Mouse (Mus musculus) neural tube, embryonic 14.5 days (tissue): ENCODE measurements at regions not wholly inside any gene's neighbourhood (a gene's known extent, or its start where the extent isn't known, plus 50 kb on each side); places are given as distances from the start of the nearest gene placed in this dataset.
A peak's percentile ranks its signal among the peaks of the same experiment; 100 is the strongest.

Experiments used
- ATAC-seq: fragments of 200-750 bp; cut with Nextera tagmentation; 2 replicates; pipeline ENCODE4 v1.8.0; 2017; ENCODE audit warnings: low read depth, mild to moderate bottlenecking, moderate TSS enrichment, moderate library complexity
- H3K27ac ChIP-seq: fragments of 300-500 bp; sonication (generic); 2 replicates; pipeline ENCODE4 v1.5.1; 2014; ENCODE audit warnings: low read depth, mild to moderate bottlenecking, control low read depth, low read length, moderate library complexity, mixed read lengths
- H3K27me3 ChIP-seq: fragments of 300-500 bp; sonication (generic); 2 replicates; pipeline ENCODE4 v1.6.1; 2014; ENCODE audit warnings: low read length; ENCODE audit not compliant: control insufficient read depth, insufficient read depth
- H3K36me3 ChIP-seq: fragments of 300-500 bp; sonication (generic); 2 replicates; pipeline ENCODE4 v1.6.1; 2014; ENCODE audit warnings: low read length, mixed read lengths; ENCODE audit not compliant: control insufficient read depth, insufficient read depth
- H3K4me1 ChIP-seq: fragments of 300-500 bp; sonication (generic); 2 replicates; pipeline ENCODE4 v1.6.1; 2014; ENCODE audit warnings: low read length; ENCODE audit not compliant: control insufficient read depth, insufficient read depth
- H3K4me2 ChIP-seq: fragments of 300-500 bp; sonication (generic); 2 replicates; pipeline ENCODE4 v1.6.1; 2014; ENCODE audit warnings: mild to moderate bottlenecking, low read depth, low read length, control low read depth
- H3K4me3 ChIP-seq: fragments of 300-500 bp; sonication (generic); 2 replicates; pipeline ENCODE4 v1.5.1; 2014; ENCODE audit warnings: low read depth, low read length, control low read depth, mixed read lengths
- H3K9ac ChIP-seq: fragments of 300-500 bp; sonication (generic); replicated peaks from 2 replicates; pipeline ENCODE4 v1.6.1; 2014; ENCODE audit warnings: low read depth, mild to moderate bottlenecking, control low read depth, low read length, mixed read lengths
- H3K9me3 ChIP-seq: fragments of 300-500 bp; sonication (generic); 2 replicates; pipeline ENCODE4 v1.6.1; 2016; ENCODE audit warnings: low read length; ENCODE audit not compliant: control insufficient read depth
- WGBS: fragments of 180-500 bp; shearing (Covaris S2); extraction: QIAGEN DNeasy Blood & Tissue Kit; methylation state at CpG from one replicate; pipeline ENCODE4 v1.1.7; 2014; 5-methylcytosine and 5-hydroxymethylcytosine counted together

GRCm38 (mm10) chr10:100685748-100686147 is 95.5 kb downstream of the 1700017N19Rik start:
- WGBS, result 9% methylated on average over 3 of the region's 3 CpGs
- Histone ChIP-seq H3K9me3 (no peaks in the 10 kb centered on the region), H3K4me2 (no peak overlapping the region), H3K9ac (no peak overlapping the region), H3K4me3 (no peak overlapping the region), H3K4me1 (no peaks in the 10 kb centered on the region), H3K27ac (no peak overlapping the region), H3K27me3 (no peaks in the 10 kb centered on the region), H3K36me3 (no peaks in the 10 kb centered on the region)
- ATAC-seq, result peak; percentile 84

DNA sequence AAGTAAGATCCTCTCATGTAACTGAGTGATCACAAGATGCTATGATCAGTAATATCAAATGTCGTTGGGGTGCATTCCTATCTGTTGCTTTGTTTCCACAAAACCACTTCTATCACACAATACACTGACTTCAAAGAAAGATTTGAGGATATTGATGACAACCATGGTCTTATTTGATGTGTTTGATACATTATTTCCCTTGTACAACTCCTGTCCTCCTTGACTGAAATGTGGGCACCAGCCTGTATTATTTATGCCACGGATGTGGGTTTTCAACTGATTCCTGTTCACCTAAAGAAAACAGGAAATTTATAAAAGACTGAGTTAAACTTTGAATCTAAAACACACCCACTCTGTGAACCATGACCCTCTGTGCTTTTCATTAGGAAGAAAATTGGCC is 105.7 kb downstream of the 1700017N19Rik start:
- Histone ChIP-seq H3K9me3 (no peaks in the 10 kb centered on the region), H3K27ac (no peak overlapping the region), H3K36me3 (no peaks in the 10 kb centered on the region), H3K9ac (no peak overlapping the region), H3K4me1 (no peaks in the 10 kb centered on the region), H3K4me2 (no peak overlapping the region), H3K4me3 (no peak overlapping the region), H3K27me3 (no peaks in the 10 kb centered on the region)
- 90% methylated on average over 2 of the region's 2 CpGs for WGBS
- ATAC-seq, result no peak

DNA sequence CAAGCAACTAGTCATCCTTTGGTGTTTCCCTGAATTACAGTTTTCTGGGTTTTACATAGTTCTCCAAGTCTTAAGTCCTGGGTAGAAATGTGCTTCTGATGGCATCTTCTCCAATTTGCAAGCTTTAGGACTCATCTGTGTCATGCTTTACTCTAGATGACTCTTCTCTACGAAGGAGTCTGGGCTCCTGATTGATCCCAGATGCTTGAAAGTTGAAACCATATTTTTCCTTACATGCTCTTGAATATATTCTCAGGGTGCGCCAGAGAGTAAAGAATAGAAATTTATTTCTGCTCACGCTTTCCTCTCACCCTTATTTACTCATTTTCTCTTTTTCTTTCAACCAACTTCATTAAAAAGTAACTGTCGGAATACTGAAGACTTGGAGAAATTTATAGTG is 108.9 kb downstream of the 1700017N19Rik start:
- H3K9me3 ChIP-seq, result no peaks in the 10 kb centered on the region
- H3K9ac ChIP-seq, result no peak overlapping the region
- H3K36me3 ChIP-seq, result no peaks in the 10 kb centered on the region
- ATAC-seq, result no peak
- no peak overlapping the region for H3K27ac ChIP-seq
- no peak overlapping the region for H3K4me3 ChIP-seq
- H3K27me3 ChIP-seq, result no peaks in the 10 kb centered on the region
- H3K4me1 ChIP-seq, result no peaks in the 10 kb centered on the region
- 81% methylated on average over 4 of the region's 4 CpGs for WGBS
- no peak overlapping the region for H3K4me2 ChIP-seq

GRCm38 (mm10) chr10:100700281-100701205 is 110.3 kb downstream of the 1700017N19Rik start:
- no peaks in the 10 kb centered on the region for H3K36me3 ChIP-seq
- no peaks in the 10 kb centered on the region for H3K4me1 ChIP-seq
- 90% methylated on average over 10 of the region's 10 CpGs for WGBS
- H3K9me3 ChIP-seq, result no peaks in the 10 kb centered on the region
- no peak overlapping the region for H3K27ac ChIP-seq
- no peak overlapping the region for H3K4me3 ChIP-seq
- H3K27me3 ChIP-seq, result no peaks in the 10 kb centered on the region
- H3K4me2 ChIP-seq, result no peak overlapping the region
- ATAC-seq, result no peak
- no peak overlapping the region for H3K9ac ChIP-seq

DNA sequence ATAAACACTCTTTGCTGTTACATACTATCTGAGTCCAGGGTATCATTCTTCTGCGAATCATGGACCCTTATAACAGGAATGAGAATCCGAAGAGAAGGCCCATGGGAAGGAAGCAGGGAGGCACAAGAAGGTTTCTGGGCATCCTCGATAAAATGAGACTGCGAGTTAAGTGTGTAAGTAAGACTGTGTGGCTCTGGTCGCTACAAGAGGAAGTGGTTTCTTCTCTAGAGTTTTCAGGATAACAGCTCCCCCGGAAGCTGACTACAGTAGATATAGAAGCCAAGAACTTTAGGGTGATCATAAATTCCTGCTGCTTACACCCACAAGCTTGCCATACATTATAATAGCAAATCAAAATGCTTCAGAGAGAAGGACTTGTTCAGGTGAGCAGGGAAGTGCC is 111.7 kb downstream of the 1700017N19Rik start:
- Histone ChIP-seq H3K36me3 (no peaks in the 10 kb centered on the region), H3K4me3 (no peak overlapping the region), H3K4me2 (no peak overlapping the region), H3K9me3 (no peaks in the 10 kb centered on the region), H3K27ac (no peak overlapping the region), H3K4me1 (no peaks in the 10 kb centered on the region), H3K27me3 (no peaks in the 10 kb centered on the region), H3K9ac (no peak overlapping the region)
- no peak for ATAC-seq
- WGBS, result 92% methylated on average over 6 of the region's 6 CpGs

GRCm38 (mm10) chr10:100716084-100716667 is 125.9 kb downstream of the 1700017N19Rik start:
- no peaks in the 10 kb centered on the region for H3K27me3 ChIP-seq
- H3K4me1 ChIP-seq, result no peaks in the 10 kb centered on the region
- no peak overlapping the region for H3K4me2 ChIP-seq
- no peak overlapping the region for H3K9ac ChIP-seq
- no peaks in the 10 kb centered on the region for H3K9me3 ChIP-seq
- no peak overlapping the region for H3K27ac ChIP-seq
- no peaks in the 10 kb centered on the region for H3K36me3 ChIP-seq
- H3K4me3 ChIP-seq, result no peak overlapping the region
- 90% methylated on average over 7 of the region's 7 CpGs for WGBS
- no peak for ATAC-seq

DNA sequence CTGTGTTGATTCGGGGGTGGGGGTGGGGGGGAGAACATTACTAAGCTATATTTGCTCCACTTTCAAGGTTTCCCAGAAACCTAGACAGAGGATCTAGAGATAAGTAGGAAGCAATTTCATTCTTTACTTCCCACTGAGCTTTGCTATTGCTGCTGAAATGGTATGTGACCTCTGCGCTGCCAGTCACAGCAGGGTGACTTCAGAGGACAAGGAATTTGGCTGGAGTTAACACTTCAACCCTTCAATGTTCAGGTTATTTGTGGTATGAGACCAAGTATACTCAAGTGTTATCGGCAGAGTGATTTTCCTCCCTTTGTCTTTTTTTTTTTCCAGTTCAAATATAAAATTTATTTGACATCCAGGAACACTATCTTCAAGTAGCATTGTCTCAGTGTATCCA is 128.3 kb downstream of the 1700017N19Rik start:
- H3K4me3 ChIP-seq, result no peak overlapping the region
- no peak overlapping the region for H3K4me2 ChIP-seq
- no peak overlapping the region for H3K9ac ChIP-seq
- H3K9me3 ChIP-seq, result no peaks in the 10 kb centered on the region
- H3K4me1 ChIP-seq, result no peaks in the 10 kb centered on the region
- no peak for ATAC-seq
- H3K27me3 ChIP-seq, result no peaks in the 10 kb centered on the region
- no peak overlapping the region for H3K27ac ChIP-seq
- WGBS, result 33% methylated on average over 3 of the region's 3 CpGs
- H3K36me3 ChIP-seq, result no peaks in the 10 kb centered on the region

DNA sequence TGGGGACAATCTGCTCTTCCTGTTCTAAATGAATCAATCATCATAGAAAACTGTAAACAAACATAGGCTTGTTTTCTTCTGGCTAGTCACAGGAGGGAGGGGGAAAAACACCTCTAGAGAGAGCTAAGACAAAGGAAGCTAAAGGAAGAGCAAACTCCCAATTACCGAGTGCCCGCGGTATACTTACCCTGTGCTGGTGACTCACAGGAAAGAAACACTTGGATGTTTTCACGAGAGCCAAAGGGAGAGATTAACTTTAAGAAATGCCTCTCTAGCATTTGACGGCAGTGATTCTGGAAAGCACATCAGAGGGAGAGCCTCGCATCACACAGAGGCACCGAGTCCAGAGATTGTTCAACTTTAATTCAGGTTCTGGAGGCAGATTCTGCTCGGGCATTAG is 151.0 kb downstream of the 1700017N19Rik start:
- H3K9ac ChIP-seq, result no peak overlapping the region
- H3K4me2 ChIP-seq, result no peak overlapping the region
- H3K9me3 ChIP-seq, result no peaks in the 10 kb centered on the region
- no peak overlapping the region for H3K4me3 ChIP-seq
- WGBS, result 66% methylated on average over 8 of the region's 8 CpGs
- H3K27ac ChIP-seq, result no peak overlapping the region
- no peaks in the 10 kb centered on the region for H3K27me3 ChIP-seq
- no peak for ATAC-seq
- H3K36me3 ChIP-seq, result no peaks in the 10 kb centered on the region
- H3K4me1 ChIP-seq, result no peaks in the 10 kb centered on the region

DNA sequence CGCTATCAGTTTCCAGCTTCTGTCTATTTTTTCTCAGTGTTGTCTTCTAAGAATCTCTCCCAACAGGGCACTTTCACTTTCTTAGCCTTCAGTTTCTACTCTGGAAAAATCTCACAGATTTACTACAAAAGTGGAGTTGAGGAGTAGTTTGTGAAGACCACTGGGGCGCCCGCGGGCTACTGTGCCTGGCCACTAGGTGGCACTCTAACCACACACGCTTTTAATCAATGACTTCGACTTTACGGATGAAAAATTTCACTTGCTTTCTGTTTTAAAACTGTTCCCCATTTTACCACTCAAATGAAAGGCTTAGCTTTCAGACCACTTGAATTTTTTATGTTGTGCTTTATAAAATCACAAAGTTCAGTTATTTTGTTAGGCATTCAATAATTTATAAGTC is 151.8 kb downstream of the 1700017N19Rik start:
- ATAC-seq, result peak; percentile 58; the same call in 1 of the 2 replicates
- 7% methylated on average over 7 of the region's 7 CpGs for WGBS
- no peaks in the 10 kb centered on the region for H3K27me3 ChIP-seq
- no peaks in the 10 kb centered on the region for H3K4me1 ChIP-seq
- no peaks in the 10 kb centered on the region for H3K9me3 ChIP-seq
- H3K4me3 ChIP-seq, result no peak overlapping the region
- no peak overlapping the region for H3K27ac ChIP-seq
- H3K9ac ChIP-seq, result no peak overlapping the region
- H3K36me3 ChIP-seq, result no peaks in the 10 kb centered on the region
- H3K4me2 ChIP-seq, result no peak overlapping the region
